Mouse (Mus musculus): ENCODE measurements around the gene Mrps2.
"Not testable (repeated sequence)": the region's sequence is repeated elsewhere in the genome, so short reads cannot be mapped to it uniquely, and the experiment has no call there.

Gene Mrps2

GRCm38 (mm10) chr2:28477993-28478392 is 10.1 kb downstream of the Mrps2 start:
- DNase-seq (ENCODE audit: low read depth): not testable (repeated sequence)

DNA sequence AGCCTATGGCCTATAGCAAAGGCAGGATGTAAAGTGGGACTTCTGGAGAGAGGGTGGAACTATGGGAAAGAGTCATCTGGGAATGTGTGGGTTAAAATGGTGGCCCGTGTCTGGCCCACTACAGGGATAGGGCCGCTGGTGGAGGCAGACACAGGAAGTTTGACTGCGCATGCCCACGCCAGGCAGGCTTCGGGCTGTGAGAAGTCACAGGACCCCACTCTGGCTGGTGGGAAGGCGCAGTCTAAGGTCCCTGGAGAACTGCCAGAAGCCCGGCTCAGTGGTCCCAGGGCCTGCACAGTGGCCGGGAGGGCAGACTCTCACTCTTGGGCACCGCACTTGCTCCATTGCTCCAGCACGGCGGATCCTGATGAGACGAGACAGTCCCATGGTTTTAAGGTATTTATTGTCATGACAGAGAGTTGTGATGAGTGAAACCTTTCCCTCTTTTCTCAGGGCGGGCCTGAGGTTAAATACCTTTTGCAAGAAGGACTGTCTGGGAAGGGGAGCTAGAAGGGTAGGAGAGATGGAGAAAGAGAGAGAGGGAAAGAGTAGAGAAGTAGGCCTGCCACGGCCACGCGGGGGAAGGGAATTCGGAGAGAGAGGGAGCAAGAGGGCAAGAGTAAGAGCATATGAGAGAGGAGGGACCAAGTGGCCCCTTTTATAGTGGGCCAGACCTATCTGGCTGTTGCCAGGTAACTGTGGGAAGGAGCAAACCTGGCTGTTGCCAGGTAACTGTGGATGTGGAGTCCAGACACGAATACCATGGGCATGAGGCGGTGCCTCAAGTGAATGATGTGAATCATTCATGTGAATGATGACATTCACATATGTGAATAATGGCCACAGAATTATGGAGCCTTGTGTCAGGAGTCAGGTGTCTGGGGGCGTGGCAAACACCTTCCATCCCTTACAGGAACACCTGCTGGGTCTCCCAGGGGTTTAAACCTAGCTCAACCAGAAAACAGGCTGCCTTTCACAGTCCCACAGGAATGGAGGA is 11.6 kb downstream of the Mrps2 start:
- no peak for DNase-seq (ENCODE audit: low read depth)

GRCm38 (mm10) chr2:28483861-28484260 is 16.0 kb downstream of the Mrps2 start:
- no peak for DNase-seq (ENCODE audit: low read depth)

GRCm38 (mm10) chr2:28494521-28494920 is 26.7 kb downstream of the Mrps2 start:
- DNase-seq (ENCODE audit: low read depth): no peak

GRCm38 (mm10) chr2:28495207-28495756 is 27.4 kb downstream of the Mrps2 start:
- no peak for DNase-seq (ENCODE audit: low read depth)

GRCm38 (mm10) chr2:28495801-28496595 is 28.1 kb downstream of the Mrps2 start:
- DNase-seq (ENCODE audit: low read depth): no peak

DNA sequence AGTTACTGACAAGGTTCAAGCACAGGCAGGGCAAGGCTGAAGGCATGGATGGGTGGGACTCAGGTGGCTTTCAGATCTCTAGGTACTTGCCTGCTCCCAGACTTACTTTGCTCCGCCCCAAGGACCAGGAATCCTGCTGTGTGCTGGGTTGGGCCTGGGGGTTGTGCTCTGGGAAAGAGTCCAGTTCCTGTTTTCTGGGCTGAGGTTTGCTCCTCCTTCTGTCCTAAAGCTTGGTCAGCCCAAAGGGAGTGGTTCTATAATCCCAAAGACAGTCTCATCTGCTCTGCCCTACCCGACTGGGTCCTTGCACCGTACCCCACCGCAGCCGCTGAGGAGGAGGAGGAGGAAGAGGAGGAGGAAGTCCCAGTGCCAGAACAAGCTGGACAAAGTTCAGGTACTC is 28.8 kb downstream of the Mrps2 start, which contains the start of gene Gbgt1:
Gbgt1 (plus strand) TSS at position 221 of the 400 bp plus-strand sequence.
- no peak for DNase-seq (ENCODE audit: low read depth)

DNA sequence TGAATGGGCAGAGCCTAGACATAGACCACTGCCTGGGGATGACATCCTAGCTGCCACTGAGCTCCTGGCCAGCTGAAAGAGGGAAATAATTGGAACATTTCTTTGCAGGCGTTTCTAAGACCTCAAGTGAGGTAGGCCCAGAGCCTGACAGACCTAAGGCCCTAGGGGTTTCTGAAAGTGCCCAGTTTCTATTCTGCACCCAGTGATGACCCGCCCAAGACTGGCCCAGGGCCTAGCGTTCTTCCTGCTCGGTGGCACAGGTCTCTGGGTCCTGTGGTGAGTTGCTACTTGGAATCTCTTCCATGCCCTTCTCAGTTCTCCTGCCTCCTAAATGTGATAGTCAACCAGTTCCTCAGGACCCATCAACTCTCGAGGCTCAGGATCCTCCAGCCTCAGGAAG is 29.7 kb downstream of the Mrps2 start:
- no peak for DNase-seq (ENCODE audit: low read depth)

DNA sequence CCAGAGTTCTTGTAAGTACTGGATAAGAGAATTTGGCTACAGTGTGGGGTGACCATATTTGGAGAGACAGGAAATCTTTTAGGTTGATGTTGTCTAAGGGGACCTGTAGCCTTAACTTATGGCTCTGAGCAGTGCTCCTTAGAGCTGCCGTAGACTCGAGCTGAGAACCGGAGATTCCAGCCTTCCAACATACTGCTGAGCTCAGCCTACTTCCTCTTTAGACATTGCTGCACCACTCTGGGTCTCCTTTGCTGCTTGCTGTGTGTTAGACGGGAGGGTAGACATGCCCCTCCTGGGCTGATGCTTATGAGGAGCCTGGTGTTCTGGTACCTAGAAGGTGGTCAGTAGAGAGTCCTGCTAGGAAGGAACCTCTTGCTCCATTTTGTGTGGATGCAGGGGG is 30.6 kb downstream of the Mrps2 start:
- no peak for DNase-seq (ENCODE audit: low read depth)

GRCm38 (mm10) chr2:28502987-28503386 is 35.1 kb downstream of the Mrps2 start:
- no peak for DNase-seq (ENCODE audit: low read depth)

GRCm38 (mm10) chr2:28504676-28505075 is 36.8 kb downstream of the Mrps2 start:
- DNase-seq (ENCODE audit: low read depth): no peak

DNA sequence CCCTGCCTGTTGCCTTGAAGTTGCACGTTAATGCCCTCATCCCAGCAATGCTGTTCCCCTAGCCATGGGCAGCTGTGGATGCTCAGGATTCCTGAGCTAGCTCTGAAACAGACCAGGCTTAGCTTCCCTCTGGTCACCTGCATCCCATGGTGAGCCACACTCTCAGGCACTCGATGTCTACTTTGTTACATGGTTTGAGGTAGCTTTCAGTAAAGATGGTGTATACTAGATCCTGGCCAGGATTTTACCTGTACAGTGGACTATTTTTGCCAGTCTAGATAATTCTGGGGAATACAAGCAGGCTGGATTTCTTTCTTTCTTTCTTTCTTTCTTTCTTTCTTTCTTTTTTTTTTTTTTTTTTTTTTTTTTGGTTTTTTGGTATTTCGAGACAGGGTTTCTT is 37.9 kb downstream of the Mrps2 start, which contains the start of gene Gm10134:
Gm10134 (plus strand) TSS at position 301 of the 400 bp plus-strand sequence.
- DNase-seq (ENCODE audit: low read depth): no peak

- no peak for DNase-seq (ENCODE audit: low read depth)
Measured at GRCm38 (mm10) chr2:28506291-28506690, 38.4 kb downstream of the Mrps2 start.

DNA sequence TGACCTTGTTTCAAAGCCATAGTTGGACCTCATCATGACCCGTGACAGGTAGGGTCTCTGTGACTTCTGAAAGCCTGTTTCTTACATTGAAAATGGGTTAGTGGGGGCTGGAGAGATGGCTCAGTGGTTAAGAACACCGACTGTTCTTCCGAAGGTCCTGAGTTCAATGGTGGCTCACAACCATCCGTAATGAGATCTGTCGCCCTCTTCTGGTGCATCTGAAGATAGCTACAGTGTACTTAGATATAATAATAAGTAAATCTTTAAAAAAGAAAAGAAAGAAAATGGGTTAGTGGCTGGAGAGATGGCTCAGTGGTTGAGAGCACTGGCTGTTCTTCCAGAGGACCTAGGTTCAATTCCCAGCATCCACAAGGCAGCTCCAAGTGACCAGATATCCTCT is 43.7 kb downstream of the Mrps2 start:
- DNase-seq (ENCODE audit: low read depth): not testable (repeated sequence)

- DNase-seq (ENCODE audit: low read depth): no peak
Measured at GRCm38 (mm10) chr2:28512798-28513401, 45.0 kb downstream of the Mrps2 start, which contains the start of gene Ralgds. TSS of gene Ralgds (plus strand) at chr2:28513125.

GRCm38 (mm10) chr2:28513431-28514370 is 45.8 kb downstream of the Mrps2 start:
- DNase-seq (ENCODE audit: low read depth): no peak

DNA sequence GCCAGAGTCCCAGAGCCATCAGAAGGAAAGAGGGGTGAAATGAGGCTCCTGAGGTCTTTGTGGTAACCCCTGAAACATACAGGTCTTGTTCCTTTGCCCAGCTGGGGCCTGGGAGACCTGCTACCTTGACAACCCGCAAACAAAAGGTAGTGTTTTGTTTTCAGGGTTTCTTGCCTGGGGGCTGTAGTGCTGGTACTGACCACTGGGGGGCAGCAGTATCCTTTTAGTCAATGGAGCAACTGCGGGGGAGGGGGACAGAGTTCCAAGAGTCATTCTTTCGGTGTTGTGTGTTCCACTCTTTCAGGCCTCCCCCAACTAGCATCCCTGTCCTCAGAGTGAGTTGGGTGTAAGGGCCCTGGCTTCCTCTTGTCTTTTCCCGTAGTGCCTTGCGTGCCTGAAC is 46.6 kb downstream of the Mrps2 start:
- DNase-seq (ENCODE audit: low read depth): peak; percentile 90

- DNase-seq (ENCODE audit: low read depth): peak; percentile 92
Measured at GRCm38 (mm10) chr2:28517206-28517909, 49.5 kb downstream of the Mrps2 start.

- no peak for DNase-seq (ENCODE audit: low read depth)
Measured at GRCm38 (mm10) chr2:28518231-28518630, 50.4 kb downstream of the Mrps2 start.

GRCm38 (mm10) chr2:28520581-28520980 is 52.7 kb downstream of the Mrps2 start:
- no peak for DNase-seq (ENCODE audit: low read depth)
